Mouse (Mus musculus): ENCODE results near the gene Zfp385c. TPM values are rescaled to one million over a fixed set of nuclear protein-coding genes. Genes with fewer than 3 reads are reported as not detected.

Gene Zfp385c
- polyA plus RNA-seq, 1 experiment from 2014 or later, result 0.26 TPM

- H3K4me2 ChIP-seq (ENCODE audit: low read length), result no peak overlapping the region
- DNase-seq (ENCODE audit: low spot score), result no peak
- 86% methylated on average over 8 of the region's 8 CpGs for WGBS
Observed at GRCm38 (mm10) chr11:100603813-100604212, 88.4 kb downstream of the Zfp385c start.

GRCm38 (mm10) chr11:100603155-100603554 is 89.1 kb downstream of the Zfp385c start:
- Histone ChIP-seq H3K4me2 (ENCODE audit: low read length) (no peak overlapping the region), H3K27ac (ENCODE audit: low read depth) (no peak overlapping the region), H3K36me3 (ENCODE audit: control insufficient read depth, insufficient read depth, low read length) (peaks cover 51% of the 10 kb centered on the region), H3K27me3 (replicated peaks; ENCODE audit: control insufficient read depth, insufficient read depth, low read length) (no peaks in the 10 kb centered on the region), H3K9me3 (ENCODE audit: control insufficient read depth, low read length) (no peaks in the 10 kb centered on the region), H3K4me1 (replicated peaks; ENCODE audit: control insufficient read depth, insufficient read depth, low read length) (peaks cover 8% of the 10 kb centered on the region; the same call in 1 of the 2 replicates), H3K9ac (ENCODE audit: low read length) (no peak overlapping the region), H3K4me3 (ENCODE audit: low read depth, low read length) (no peak overlapping the region)
- whole genome bisulfite sequencing, result 84% methylated on average over 9 of the region's 9 CpGs
- ATAC-seq (replicated peaks; ENCODE audit: low FRiP score, low TSS enrichment, low read depth), result no peak
- no peak for DNase-seq (ENCODE audit: low spot score)

More at GRCm38 (mm10) chr11:100603813-100604212, 88.4 kb downstream of the Zfp385c start:
- H3K27me3 ChIP-seq (replicated peaks; ENCODE audit: control insufficient read depth, insufficient read depth, low read length), result no peaks in the 10 kb centered on the region
- H3K36me3 ChIP-seq (ENCODE audit: control insufficient read depth, insufficient read depth, low read length), result peaks cover 50% of the 10 kb centered on the region
- ATAC-seq (replicated peaks; ENCODE audit: low FRiP score, low TSS enrichment, low read depth), result no peak
- no peak overlapping the region for H3K4me3 ChIP-seq (ENCODE audit: low read depth, low read length)
- peaks cover 8% of the 10 kb centered on the region; the same call in 1 of the 2 replicates for H3K4me1 ChIP-seq (replicated peaks; ENCODE audit: control insufficient read depth, insufficient read depth, low read length)
- no peak overlapping the region for H3K9ac ChIP-seq (ENCODE audit: low read length)
- no peaks in the 10 kb centered on the region for H3K9me3 ChIP-seq (ENCODE audit: control insufficient read depth, low read length)
- no peak overlapping the region for H3K27ac ChIP-seq (ENCODE audit: low read depth)

GRCm38 (mm10) chr11:100601372-100601771 is 90.9 kb downstream of the Zfp385c start:
- Histone ChIP-seq H3K27me3 (replicated peaks; ENCODE audit: control insufficient read depth, insufficient read depth, low read length) (no peaks in the 10 kb centered on the region), H3K36me3 (ENCODE audit: control insufficient read depth, insufficient read depth, low read length) (peaks cover 64% of the 10 kb centered on the region), H3K4me3 (ENCODE audit: low read depth, low read length) (no peak overlapping the region), H3K9ac (ENCODE audit: low read length) (no peak overlapping the region), H3K27ac (ENCODE audit: low read depth) (no peak overlapping the region), H3K9me3 (ENCODE audit: control insufficient read depth, low read length) (no peaks in the 10 kb centered on the region), H3K4me1 (replicated peaks; ENCODE audit: control insufficient read depth, insufficient read depth, low read length) (peaks cover 8% of the 10 kb centered on the region; the same call in 1 of the 2 replicates), H3K4me2 (ENCODE audit: low read length) (no peak overlapping the region)
- ATAC-seq (replicated peaks; ENCODE audit: low FRiP score, low TSS enrichment, low read depth) (no peak), DNase-seq (ENCODE audit: low spot score) (no peak)
- WGBS, result 97% methylated on average over 3 of the region's 3 CpGs

- Histone ChIP-seq H3K36me3 (ENCODE audit: control insufficient read depth, insufficient read depth, low read length) (peaks cover 89% of the 10 kb centered on the region), H3K4me3 (ENCODE audit: low read depth, low read length) (no peak overlapping the region), H3K4me2 (ENCODE audit: low read length) (no peak overlapping the region), H3K9ac (ENCODE audit: low read length) (no peak overlapping the region), H3K27me3 (replicated peaks; ENCODE audit: control insufficient read depth, insufficient read depth, low read length) (no peaks in the 10 kb centered on the region), H3K27ac (ENCODE audit: low read depth) (no peak overlapping the region), H3K4me1 (replicated peaks; ENCODE audit: control insufficient read depth, insufficient read depth, low read length) (no peaks in the 10 kb centered on the region), H3K9me3 (ENCODE audit: control insufficient read depth, low read length) (no peaks in the 10 kb centered on the region)
- 81% methylated on average over 4 of the region's 4 CpGs for WGBS
- no peak for DNase-seq (ENCODE audit: low spot score)
- ATAC-seq (replicated peaks; ENCODE audit: low FRiP score, low TSS enrichment, low read depth), result no peak
Observed at GRCm38 (mm10) chr11:100598074-100598473, 94.2 kb downstream of the Zfp385c start.

- H3K27ac ChIP-seq (ENCODE audit: low read depth), result no peak overlapping the region
- H3K9ac ChIP-seq (ENCODE audit: low read length), result no peak overlapping the region
- H3K27me3 ChIP-seq (replicated peaks; ENCODE audit: control insufficient read depth, insufficient read depth, low read length), result no peaks in the 10 kb centered on the region
- H3K4me1 ChIP-seq (replicated peaks; ENCODE audit: control insufficient read depth, insufficient read depth, low read length), result no peaks in the 10 kb centered on the region
- no peaks in the 10 kb centered on the region for H3K9me3 ChIP-seq (ENCODE audit: control insufficient read depth, low read length)
- DNase-seq (ENCODE audit: low spot score) (no peak), ATAC-seq (replicated peaks; ENCODE audit: low FRiP score, low TSS enrichment, low read depth) (no peak)
- WGBS, result 76% methylated on average over 4 of the region's 4 CpGs
- peaks cover 96% of the 10 kb centered on the region for H3K36me3 ChIP-seq (ENCODE audit: control insufficient read depth, insufficient read depth, low read length)
- H3K4me2 ChIP-seq (ENCODE audit: low read length), result no peak overlapping the region
- no peak overlapping the region for H3K4me3 ChIP-seq (ENCODE audit: low read depth, low read length)
Observed at GRCm38 (mm10) chr11:100595533-100595932, 96.7 kb downstream of the Zfp385c start.

GRCm38 (mm10) chr11:100594608-100595007 is 97.6 kb downstream of the Zfp385c start:
- 78% methylated on average over 7 of the region's 7 CpGs for WGBS
- Histone ChIP-seq H3K9me3 (ENCODE audit: control insufficient read depth, low read length) (no peaks in the 10 kb centered on the region), H3K9ac (ENCODE audit: low read length) (no peak overlapping the region), H3K27ac (ENCODE audit: low read depth) (no peak overlapping the region), H3K4me3 (ENCODE audit: low read depth, low read length) (no peak overlapping the region), H3K4me2 (ENCODE audit: low read length) (no peak overlapping the region), H3K4me1 (replicated peaks; ENCODE audit: control insufficient read depth, insufficient read depth, low read length) (no peaks in the 10 kb centered on the region), H3K36me3 (ENCODE audit: control insufficient read depth, insufficient read depth, low read length) (peaks cover 96% of the 10 kb centered on the region), H3K27me3 (replicated peaks; ENCODE audit: control insufficient read depth, insufficient read depth, low read length) (no peaks in the 10 kb centered on the region)
- DNase-seq (ENCODE audit: low spot score), result no peak
- no peak for ATAC-seq (replicated peaks; ENCODE audit: low FRiP score, low TSS enrichment, low read depth)

- Histone ChIP-seq H3K4me3 (ENCODE audit: low read depth, low read length) (no peak overlapping the region), H3K9ac (ENCODE audit: low read length) (no peak overlapping the region), H3K9me3 (ENCODE audit: control insufficient read depth, low read length) (no peaks in the 10 kb centered on the region), H3K4me1 (replicated peaks; ENCODE audit: control insufficient read depth, insufficient read depth, low read length) (no peaks in the 10 kb centered on the region), H3K4me2 (ENCODE audit: low read length) (no peak overlapping the region), H3K27me3 (replicated peaks; ENCODE audit: control insufficient read depth, insufficient read depth, low read length) (no peaks in the 10 kb centered on the region), H3K27ac (ENCODE audit: low read depth) (no peak overlapping the region), H3K36me3 (ENCODE audit: control insufficient read depth, insufficient read depth, low read length) (peaks cover 96% of the 10 kb centered on the region)
- DNase-seq (ENCODE audit: low spot score) (no peak), ATAC-seq (replicated peaks; ENCODE audit: low FRiP score, low TSS enrichment, low read depth) (no peak)
- WGBS, result 94% methylated on average over 11 of the region's 11 CpGs
Observed at GRCm38 (mm10) chr11:100592346-100593046, 99.8 kb downstream of the Zfp385c start.

GRCm38 (mm10) chr11:100588462-100588861 is 103.8 kb downstream of the Zfp385c start:
- Histone ChIP-seq H3K9me3 (ENCODE audit: control insufficient read depth, low read length) (no peaks in the 10 kb centered on the region), H3K4me1 (replicated peaks; ENCODE audit: control insufficient read depth, insufficient read depth, low read length) (no peaks in the 10 kb centered on the region), H3K9ac (ENCODE audit: low read length) (no peak overlapping the region), H3K27ac (ENCODE audit: low read depth) (no peak overlapping the region), H3K4me2 (ENCODE audit: low read length) (no peak overlapping the region), H3K4me3 (ENCODE audit: low read depth, low read length) (no peak overlapping the region), H3K27me3 (replicated peaks; ENCODE audit: control insufficient read depth, insufficient read depth, low read length) (no peaks in the 10 kb centered on the region), H3K36me3 (ENCODE audit: control insufficient read depth, insufficient read depth, low read length) (peaks cover 100% of the 10 kb centered on the region)
- DNase-seq (ENCODE audit: low spot score) (no peak), ATAC-seq (replicated peaks; ENCODE audit: low FRiP score, low TSS enrichment, low read depth) (no peak)
- WGBS, result 94% methylated on average over 2 of the region's 2 CpGs

GRCm38 (mm10) chr11:100585148-100585547 is 107.1 kb downstream of the Zfp385c start:
- Histone ChIP-seq H3K9ac (ENCODE audit: low read length) (no peak overlapping the region), H3K27ac (ENCODE audit: low read depth) (no peak overlapping the region), H3K4me3 (ENCODE audit: low read depth, low read length) (no peak overlapping the region), H3K4me1 (replicated peaks; ENCODE audit: control insufficient read depth, insufficient read depth, low read length) (no peaks in the 10 kb centered on the region), H3K36me3 (ENCODE audit: control insufficient read depth, insufficient read depth, low read length) (peaks cover 100% of the 10 kb centered on the region), H3K4me2 (ENCODE audit: low read length) (no peak overlapping the region), H3K27me3 (replicated peaks; ENCODE audit: control insufficient read depth, insufficient read depth, low read length) (no peaks in the 10 kb centered on the region), H3K9me3 (ENCODE audit: control insufficient read depth, low read length) (no peaks in the 10 kb centered on the region)
- 96% methylated on average over 3 of the region's 3 CpGs for WGBS
- no peak for ATAC-seq (replicated peaks; ENCODE audit: low FRiP score, low TSS enrichment, low read depth)
- no peak for DNase-seq (ENCODE audit: low spot score)

Measured in intestine, embryonic 14.5 days (tissue).